Mouse (Mus musculus): Measurements from ENCODE around the gene Gm42742. TPM values are rescaled to one million over a fixed set of nuclear protein-coding genes. Genes with fewer than 3 reads are reported as not detected.

The Gm42742 gene
- polyA plus RNA-seq, 1 experiment = 362 TPM

- 8% methylated on average over 14 of the region's 14 CpGs for WGBS
- DNase-seq = no peak
- no peak for TF ChIP-seq CTCF (IDR thresholded peaks at IDR 0.05; ENCODE audit: borderline replicate concordance, insufficient read depth, low read depth, low read length)
- no peak for TF ChIP-seq POLR2A (IDR thresholded peaks at IDR 0.05; ENCODE audit: borderline replicate concordance, insufficient read depth, low read length)
- Histone ChIP-seq H3K4me1 (ENCODE audit: control insufficient read depth, insufficient read depth, low read length) (peaks cover 33% of the 10 kb centered on the region), H3K27me3 (ENCODE audit: control insufficient read depth, insufficient read depth, low read length) (no peaks in the 10 kb centered on the region), H3K27ac (ENCODE audit: insufficient read depth, low read length) (peak overlapping the region; percentile 91), H3K4me3 (replicated peaks; ENCODE audit: insufficient read depth, low read depth, low read length) (peak overlapping the region; percentile 80)
Observed at GRCm38 (mm10) chr7:127019306-127019960, 1.5 kb downstream of the Gm42742 start.

GRCm38 (mm10) chr7:127018416-127019305 lies 2.2 kb downstream of the Gm42742 start:
- Histone ChIP-seq H3K4me1 (ENCODE audit: control insufficient read depth, insufficient read depth, low read length) (peaks cover 30% of the 10 kb centered on the region), H3K27me3 (ENCODE audit: control insufficient read depth, insufficient read depth, low read length) (no peaks in the 10 kb centered on the region), H3K27ac (ENCODE audit: insufficient read depth, low read length) (peak overlapping the region; percentile 91), H3K4me3 (replicated peaks; ENCODE audit: insufficient read depth, low read depth, low read length) (peak overlapping the region; percentile 80)
- TF ChIP-seq POLR2A (IDR thresholded peaks at IDR 0.05; ENCODE audit: borderline replicate concordance, insufficient read depth, low read length) (no peak), CTCF (IDR thresholded peaks at IDR 0.05; ENCODE audit: borderline replicate concordance, insufficient read depth, low read depth, low read length) (no peak)
- 39% methylated on average over 15 of the region's 15 CpGs for WGBS
- peak; percentile 38 to 59 for DNase-seq

GRCm38 (mm10) chr7:127017950-127018345 lies 2.9 kb downstream of the Gm42742 start:
- Histone ChIP-seq H3K27me3 (ENCODE audit: control insufficient read depth, insufficient read depth, low read length) (no peaks in the 10 kb centered on the region), H3K4me3 (replicated peaks; ENCODE audit: insufficient read depth, low read depth, low read length) (peak overlapping the region; percentile 80), H3K4me1 (ENCODE audit: control insufficient read depth, insufficient read depth, low read length) (peaks cover 27% of the 10 kb centered on the region), H3K27ac (ENCODE audit: insufficient read depth, low read length) (peak overlapping the region; percentile 91)
- WGBS = 22% methylated on average over 6 of the region's 6 CpGs
- TF ChIP-seq POLR2A (IDR thresholded peaks at IDR 0.05; ENCODE audit: borderline replicate concordance, insufficient read depth, low read length) = no peak
- TF ChIP-seq CTCF (IDR thresholded peaks at IDR 0.05; ENCODE audit: borderline replicate concordance, insufficient read depth, low read depth, low read length) = no peak
- DNase-seq = peak in 1 of 2 experiments; percentile 50

- no peaks in the 10 kb centered on the region for H3K27me3 ChIP-seq (ENCODE audit: control insufficient read depth, insufficient read depth, low read length)
- TF ChIP-seq POLR2A (IDR thresholded peaks at IDR 0.05; ENCODE audit: borderline replicate concordance, insufficient read depth, low read length) (peak; percentile 86), CTCF (IDR thresholded peaks at IDR 0.05; ENCODE audit: borderline replicate concordance, insufficient read depth, low read depth, low read length) (peak; percentile 74; the same call in 1 of the 2 replicates)
- peaks cover 28% of the 10 kb centered on the region for H3K4me1 ChIP-seq (ENCODE audit: control insufficient read depth, insufficient read depth, low read length)
- peak within 1 kb of the TSS; percentile 93 for H3K4me3 ChIP-seq (replicated peaks; ENCODE audit: insufficient read depth, low read depth, low read length)
- peak; percentile 98 for DNase-seq
- under 1% methylated on average over 39 of the region's 39 CpGs for WGBS
- H3K27ac ChIP-seq (ENCODE audit: insufficient read depth, low read length) = peak within 1 kb of the TSS; percentile 98
Observed at GRCm38 (mm10) chr7:127016971-127017949, 3.6 kb downstream of the Gm42742 start, which contains the start of gene Pagr1a. TSS of gene Pagr1a (minus strand) at chr7:127017352.

GRCm38 (mm10) chr7:127016486-127016938 lies 4.4 kb downstream of the Gm42742 start:
- Histone ChIP-seq H3K27ac (ENCODE audit: insufficient read depth, low read length) (peak overlapping the region; percentile 98), H3K4me3 (replicated peaks; ENCODE audit: insufficient read depth, low read depth, low read length) (peak overlapping the region; percentile 93), H3K27me3 (ENCODE audit: control insufficient read depth, insufficient read depth, low read length) (no peaks in the 10 kb centered on the region), H3K4me1 (ENCODE audit: control insufficient read depth, insufficient read depth, low read length) (peaks cover 26% of the 10 kb centered on the region)
- DNase-seq = peak in 1 of 2 experiments; percentile 76
- TF ChIP-seq CTCF (IDR thresholded peaks at IDR 0.05; ENCODE audit: borderline replicate concordance, insufficient read depth, low read depth, low read length) (no peak), POLR2A (IDR thresholded peaks at IDR 0.05; ENCODE audit: borderline replicate concordance, insufficient read depth, low read length) (peak; percentile 49)
- under 1% methylated on average over 22 of the region's 22 CpGs for WGBS

- H3K4me3 ChIP-seq (replicated peaks; ENCODE audit: insufficient read depth, low read depth, low read length) = peak within 1 kb of the TSS; percentile 93
- DNase-seq = no peak
- no peaks in the 10 kb centered on the region for H3K27me3 ChIP-seq (ENCODE audit: control insufficient read depth, insufficient read depth, low read length)
- H3K27ac ChIP-seq (ENCODE audit: insufficient read depth, low read length) = peak within 1 kb of the TSS; percentile 98
- TF ChIP-seq POLR2A (IDR thresholded peaks at IDR 0.05; ENCODE audit: borderline replicate concordance, insufficient read depth, low read length) (no peak), CTCF (IDR thresholded peaks at IDR 0.05; ENCODE audit: borderline replicate concordance, insufficient read depth, low read depth, low read length) (no peak)
- H3K4me1 ChIP-seq (ENCODE audit: control insufficient read depth, insufficient read depth, low read length) = peaks cover 25% of the 10 kb centered on the region
Observed at GRCm38 (mm10) chr7:127016481-127016485, 4.6 kb downstream of the Gm42742 start, which contains the start of gene Pagr1b. TSS of gene Pagr1b (minus strand) at chr7:127016484.

- peak; percentile 72 to 82 for DNase-seq
- Histone ChIP-seq H3K27ac (ENCODE audit: insufficient read depth, low read length) (peak overlapping the region; percentile 98), H3K4me3 (replicated peaks; ENCODE audit: insufficient read depth, low read depth, low read length) (peak overlapping the region; percentile 93), H3K27me3 (ENCODE audit: control insufficient read depth, insufficient read depth, low read length) (no peaks in the 10 kb centered on the region), H3K4me1 (ENCODE audit: control insufficient read depth, insufficient read depth, low read length) (peaks cover 25% of the 10 kb centered on the region)
- WGBS = 2% methylated on average over 10 of the region's 10 CpGs
- TF ChIP-seq CTCF (IDR thresholded peaks at IDR 0.05; ENCODE audit: borderline replicate concordance, insufficient read depth, low read depth, low read length) (no peak), POLR2A (IDR thresholded peaks at IDR 0.05; ENCODE audit: borderline replicate concordance, insufficient read depth, low read length) (peak; percentile 23; the same call in 1 of the 2 replicates)
Observed at GRCm38 (mm10) chr7:127016081-127016480, 4.8 kb downstream of the Gm42742 start.

All from cerebellum, adult 2 months (tissue).